Mouse (Mus musculus): Measurements from ENCODE around the gene Ptpro.

GRCm38 (mm10) chr6:137458136-137458535 is 206.0 kb downstream of the Ptpro start:
- TF ChIP-seq CTCF (IDR thresholded peaks at IDR 0.05; ENCODE audit: borderline replicate concordance, insufficient read depth, low read depth, low read length) (no peak), POLR2A (IDR thresholded peaks at IDR 0.05; ENCODE audit: borderline replicate concordance, insufficient read depth, low read length) (no peak)

Measured in cerebellum, adult 2 months (tissue).